Mouse (Mus musculus): ENCODE results near the gene Tmem80.

Gene Tmem80

GRCm38 (mm10) chr7:141326546-141327446 lies 743 bp upstream of the Tmem80 start:
- peak; percentile 96 for DNase-seq

GRCm38 (mm10) chr7:141328373-141328990 lies 943 bp downstream of the Tmem80 start:
- no peak for DNase-seq

DNA sequence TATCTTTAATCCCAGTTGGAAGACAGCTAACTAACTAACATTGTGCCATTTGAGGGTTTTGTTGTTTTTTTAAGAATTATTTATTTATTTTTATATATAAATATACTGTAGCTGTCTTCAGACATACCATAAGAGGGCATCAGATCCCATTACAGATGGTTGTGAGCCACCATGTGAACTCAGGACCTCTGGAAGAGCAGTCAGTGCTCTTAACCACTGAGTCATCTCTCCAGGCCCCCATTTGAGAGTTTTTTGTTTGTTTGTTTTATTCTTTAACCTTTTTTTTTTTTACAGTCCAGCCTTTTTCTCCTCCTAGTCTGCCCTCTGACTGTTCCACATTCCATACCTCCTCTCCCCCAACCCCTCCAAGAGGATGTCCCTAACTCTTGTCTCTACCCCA lies 3.2 kb downstream of the Tmem80 start:
- no peak for DNase-seq

- no peak for DNase-seq
Measured at GRCm38 (mm10) chr7:141331990-141332389, 4.5 kb downstream of the Tmem80 start.

- DNase-seq: peak; percentile 87
Measured at GRCm38 (mm10) chr7:141335044-141335579, 7.6 kb downstream of the Tmem80 start.

DNA sequence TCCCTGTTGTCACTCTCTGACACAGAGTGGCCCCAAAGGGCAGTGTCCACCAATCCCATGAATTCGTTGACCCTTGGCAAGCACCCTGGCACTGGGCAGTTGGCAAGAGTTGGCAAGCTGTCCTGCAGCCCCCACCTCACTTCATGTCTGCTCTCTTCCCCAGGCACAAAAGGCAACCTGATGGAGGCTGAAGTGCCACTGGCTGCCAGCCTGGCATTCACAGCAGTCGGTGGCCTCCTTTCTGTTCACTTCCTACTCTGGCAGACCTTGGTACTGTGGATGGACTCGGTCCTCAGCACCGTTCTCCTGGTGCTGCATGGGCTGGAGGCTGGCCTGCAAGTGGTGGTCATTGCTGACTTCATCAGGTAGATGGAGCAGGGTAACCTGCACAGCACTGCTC lies 8.1 kb downstream of the Tmem80 start:
- DNase-seq: peak; percentile 87

- DNase-seq: peak; percentile 87
Measured at GRCm38 (mm10) chr7:141336296-141336695, 8.8 kb downstream of the Tmem80 start.

DNA sequence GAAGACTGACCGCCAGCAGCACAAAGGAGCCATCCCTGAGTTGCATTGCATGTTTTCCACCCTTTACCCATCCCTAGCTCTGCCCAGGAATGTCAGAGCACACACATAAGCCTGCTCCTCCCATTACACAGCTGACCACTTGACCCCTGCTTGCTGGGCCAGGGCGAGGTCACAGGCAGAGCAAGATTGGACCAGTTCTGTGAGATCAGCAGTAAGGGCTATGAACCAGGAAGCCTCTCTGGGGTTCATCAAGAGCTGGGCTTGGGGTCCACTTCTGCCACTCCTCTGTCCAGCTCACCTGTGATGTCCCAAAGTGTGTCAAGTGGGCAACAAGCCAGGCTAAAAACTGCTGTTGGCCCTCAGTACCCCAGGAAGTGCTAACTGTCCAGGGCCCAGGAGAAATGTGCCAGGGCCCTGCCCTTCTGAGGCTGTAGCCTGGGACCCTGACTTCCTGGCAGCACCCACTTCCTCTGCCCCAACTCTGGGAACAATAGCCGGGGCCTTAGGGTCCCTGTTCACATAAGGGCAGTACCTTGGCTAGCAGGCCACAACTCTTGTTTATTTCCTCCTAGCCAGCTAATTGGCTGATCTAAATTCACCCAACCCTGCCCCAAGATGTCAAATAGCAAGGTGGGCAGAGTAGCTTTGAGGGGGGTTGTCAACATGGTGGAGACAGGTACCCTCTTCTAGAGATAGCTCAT lies 10.3 kb downstream of the Tmem80 start:
- DNase-seq: peak; percentile 92

DNA sequence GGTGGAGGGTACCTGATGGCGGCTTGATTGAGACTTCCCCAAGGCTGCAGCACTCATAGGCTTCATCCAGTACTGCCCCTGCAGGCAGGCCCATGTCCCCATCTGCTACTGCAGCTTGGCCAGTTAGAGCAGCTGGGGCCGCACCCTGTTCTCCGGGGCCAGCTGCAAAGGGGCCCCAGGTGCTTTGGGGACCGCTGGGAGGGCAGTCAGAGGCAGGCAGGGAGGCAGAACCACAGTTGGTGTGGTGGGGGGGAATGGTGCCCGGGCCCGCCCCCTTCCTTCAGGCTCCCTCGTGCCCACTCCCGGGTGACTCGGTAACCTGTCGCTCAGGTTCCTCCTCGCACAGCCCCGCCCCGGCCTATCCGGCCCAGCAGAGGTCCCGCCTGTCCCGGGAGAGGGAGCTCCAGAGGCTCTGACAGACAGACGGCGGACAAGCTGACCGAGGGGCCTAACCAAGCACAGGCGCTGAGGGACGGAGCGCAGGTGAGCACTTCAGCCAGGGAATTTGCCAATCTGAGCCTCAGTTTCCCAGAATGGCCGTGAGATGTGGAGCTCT lies 11.1 kb downstream of the Tmem80 start, which contains the start of gene Eps8l2:
Gene Eps8l2, plus strand, starts transcription at position 305 of the 556 bp plus-strand sequence.
- peak; percentile 91 for DNase-seq

DNA sequence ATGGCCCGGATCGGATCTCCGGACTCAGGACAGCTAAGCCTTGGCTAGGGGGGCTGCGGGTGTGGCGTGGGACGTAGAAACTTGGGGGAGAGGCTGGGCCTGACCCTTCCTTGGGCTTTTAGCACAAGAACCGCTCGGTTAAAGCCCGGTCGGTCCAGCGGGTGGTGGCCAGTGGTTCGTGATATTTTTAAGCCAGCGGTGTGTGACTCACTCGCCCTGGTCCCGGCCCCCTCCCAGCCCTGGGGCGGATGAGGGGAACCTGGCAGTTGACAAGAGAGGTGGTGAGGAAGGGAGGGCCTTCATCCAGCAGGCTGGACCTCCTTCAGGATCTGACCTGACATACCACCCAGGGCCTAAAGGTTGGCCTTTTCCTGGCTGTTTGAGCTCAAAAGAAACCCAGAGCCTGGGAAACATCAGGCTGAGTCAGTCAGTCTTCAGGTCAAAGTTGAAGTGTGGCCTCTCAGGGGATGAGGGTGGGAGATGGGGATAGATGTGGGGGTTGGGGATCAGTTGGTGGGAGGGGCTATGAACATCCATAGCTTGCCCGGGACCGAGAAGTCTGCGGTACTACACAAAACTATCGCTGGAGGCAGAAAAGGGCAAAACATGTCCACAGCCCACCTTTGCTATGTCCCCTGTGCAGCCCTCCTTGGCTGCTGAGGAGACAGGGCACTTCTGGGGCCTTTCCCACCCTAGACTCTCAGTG lies 11.8 kb downstream of the Tmem80 start:
- DNase-seq: no peak

GRCm38 (mm10) chr7:141340023-141340422 lies 12.5 kb downstream of the Tmem80 start:
- DNase-seq: peak; percentile 80

GRCm38 (mm10) chr7:141340476-141340875 lies 12.9 kb downstream of the Tmem80 start:
- peak; percentile 89 for DNase-seq

GRCm38 (mm10) chr7:141341689-141342226 lies 14.2 kb downstream of the Tmem80 start:
- peak; percentile 86 for DNase-seq

DNA sequence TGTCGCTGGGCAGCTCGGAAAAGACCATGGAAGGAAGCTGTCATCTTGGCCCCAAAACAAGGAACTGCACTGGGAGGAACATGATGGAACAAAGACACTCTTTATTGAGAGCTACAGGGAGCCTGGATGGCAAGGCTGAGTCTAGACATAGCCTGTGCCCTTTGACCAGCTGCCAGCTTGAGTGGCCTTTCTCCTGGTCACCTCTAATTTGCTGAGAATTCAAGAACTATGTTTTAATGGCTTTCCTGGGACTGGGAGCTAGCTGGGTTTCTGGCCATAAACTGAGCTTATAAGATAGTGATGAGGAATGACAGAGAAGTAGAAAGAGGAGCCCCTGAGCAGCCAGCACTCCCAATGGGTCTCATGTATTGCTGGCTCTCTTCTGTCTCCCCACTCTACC lies 15.7 kb downstream of the Tmem80 start:
- no peak for DNase-seq

- no peak for DNase-seq
Measured at GRCm38 (mm10) chr7:141343696-141344095, 16.2 kb downstream of the Tmem80 start.

- no peak for DNase-seq
Measured at GRCm38 (mm10) chr7:141344787-141345186, 17.2 kb downstream of the Tmem80 start.

DNA sequence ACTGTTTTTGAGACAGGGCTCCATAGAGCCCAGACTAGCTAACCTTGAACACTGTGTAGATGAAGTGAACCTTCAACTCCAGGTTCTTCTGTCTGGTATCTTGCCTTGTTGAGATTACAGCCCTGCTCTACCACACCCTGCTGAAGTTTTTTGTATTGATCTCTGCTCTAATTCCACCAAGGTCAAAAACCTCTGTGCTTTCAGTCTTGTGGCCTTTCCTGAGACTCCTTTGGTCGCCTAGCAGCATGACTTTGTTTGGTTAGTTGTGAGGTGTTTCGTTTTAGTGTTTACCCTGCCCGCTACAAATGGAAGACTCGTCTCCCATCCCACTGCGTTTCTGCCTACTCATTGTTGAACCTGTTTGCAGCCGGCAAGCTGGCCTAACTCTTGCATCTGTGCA lies 23.5 kb downstream of the Tmem80 start:
- DNase-seq: no peak

- no peak for DNase-seq
Measured at GRCm38 (mm10) chr7:141355051-141355450, 27.5 kb downstream of the Tmem80 start.

DNA sequence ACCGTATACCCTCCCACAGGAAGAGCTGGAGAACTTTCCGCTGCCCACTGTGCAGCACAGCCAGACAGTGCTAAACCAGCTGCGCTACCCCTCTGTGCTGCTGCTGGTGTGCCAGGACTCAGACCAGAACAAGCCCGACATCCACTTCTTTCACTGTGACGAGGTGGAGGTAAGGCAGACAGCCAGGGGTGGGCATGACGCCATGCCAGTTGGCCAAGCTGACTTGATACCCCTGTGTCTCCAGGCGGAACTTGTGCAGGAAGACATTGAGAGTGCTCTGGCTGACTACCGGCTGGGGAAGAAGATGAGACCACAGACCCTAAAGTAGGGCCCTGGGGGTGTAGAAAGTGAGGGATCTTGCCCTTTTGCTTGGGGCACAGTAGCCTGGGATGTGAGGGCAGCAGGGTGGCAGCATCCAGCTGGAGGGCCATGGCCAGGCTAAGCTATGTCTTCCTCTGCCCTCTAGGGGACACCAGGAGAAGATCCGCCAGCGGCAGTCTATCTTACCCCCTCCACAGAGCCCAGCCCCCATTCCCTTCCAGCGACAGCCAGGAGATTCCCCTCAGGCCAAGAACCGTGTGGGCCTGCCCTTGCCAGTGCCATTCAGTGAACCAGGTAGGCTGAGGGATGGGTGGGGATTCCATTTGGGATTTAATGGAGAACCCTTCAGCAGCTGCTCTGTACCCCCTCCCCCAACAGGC lies 28.2 kb downstream of the Tmem80 start:
- DNase-seq: no peak

- no peak for DNase-seq
Measured at GRCm38 (mm10) chr7:141356971-141357370, 29.4 kb downstream of the Tmem80 start.

- no peak for DNase-seq
Measured at GRCm38 (mm10) chr7:141361510-141361909, 34.0 kb downstream of the Tmem80 start.
